Mouse (Mus musculus) embryonic facial prominence, embryonic 12.5 days (tissue): ENCODE results near the gene Reep1. TPM values are rescaled to one million over a fixed set of nuclear protein-coding genes. Genes with fewer than 3 reads are reported as not detected.
"Not testable (repeated sequence)": the region's sequence is repeated elsewhere in the genome, so short reads cannot be mapped to it uniquely, and the experiment has no call there.

Experiments used
- ATAC-seq: fragments of 200-750 bp; cut with Nextera tagmentation; 2 replicates; pipeline ENCODE4 v1.8.0; 2017; ENCODE audit not compliant: insufficient number of reproducible peaks, insufficient read depth, low FRiP score, low TSS enrichment
- H3K27ac ChIP-seq: fragments of 300-500 bp; sonication (generic); 2 replicates; pipeline ENCODE4 v1.5.1; 2016; ENCODE audit warnings: mild to moderate bottlenecking
- H3K27me3 ChIP-seq: fragments of 300-500 bp; sonication (generic); 2 replicates; pipeline ENCODE4 v1.6.1; 2016; ENCODE audit warnings: mild to moderate bottlenecking, moderate library complexity
- H3K36me3 ChIP-seq: fragments of 300-500 bp; sonication (generic); 2 replicates; pipeline ENCODE4 v1.6.1; 2016; ENCODE audit warnings: mild to moderate bottlenecking
- H3K4me1 ChIP-seq: fragments of 300-500 bp; sonication (generic); 2 replicates; pipeline ENCODE4 v1.6.1; 2016
- H3K4me2 ChIP-seq: fragments of 300-500 bp; sonication (generic); replicated peaks from 2 replicates; pipeline ENCODE4 v1.6.1; 2016; ENCODE audit warnings: mild to moderate bottlenecking, moderate library complexity
- H3K4me3 ChIP-seq: fragments of 300-500 bp; sonication (generic); 2 replicates; pipeline ENCODE4 v1.5.1; 2016; ENCODE audit warnings: mild to moderate bottlenecking
- H3K9ac ChIP-seq: fragments of 300-500 bp; sonication (generic); 2 replicates; pipeline ENCODE4 v1.6.1; 2016; ENCODE audit warnings: mild to moderate bottlenecking, moderate library complexity
- H3K9me3 ChIP-seq: fragments of 300-500 bp; sonication (generic); 2 replicates; pipeline ENCODE4 v1.6.1; 2016; ENCODE audit warnings: mild to moderate bottlenecking, moderate library complexity
- WGBS: fragments of 180-500 bp; shearing (Covaris S2); methylation state at CpG from one replicate; pipeline ENCODE4 v1.1.7; 2016; 5-methylcytosine and 5-hydroxymethylcytosine counted together
- polyA plus RNA-seq: library from polyadenylated mRNA; unstranded; fragments of >200 nt; fragmentation: Nextera tagmentation; extraction: Ambion mirVana; gene quantifications from 2 replicates; pipeline ENCODE4 v1.2.1, GENCODE M21; 2016

Reep1 gene
- polyA plus RNA-seq, 1 experiment from 2014 or later, result 17.6 TPM

DNA sequence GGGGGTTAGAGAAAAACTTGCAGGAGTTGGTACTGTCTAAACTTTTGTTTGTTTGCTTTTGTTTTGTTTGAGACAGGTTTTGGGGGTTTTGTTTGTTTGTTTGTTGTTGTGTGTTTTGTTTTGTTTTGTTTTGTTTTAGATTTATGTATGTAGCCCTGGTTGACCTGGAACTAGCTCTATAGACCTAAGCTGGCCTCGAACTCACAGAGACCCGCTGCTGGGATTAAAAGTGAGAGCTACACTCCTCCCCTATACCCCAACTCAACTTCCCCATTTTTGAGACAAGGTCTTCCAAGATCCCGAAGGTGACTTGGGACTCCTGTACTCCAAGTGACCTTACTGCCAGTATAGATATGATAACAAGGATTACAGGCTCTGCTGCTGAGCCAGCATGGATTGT is 116.6 kb downstream of the Reep1 start:
- no peak overlapping the region for H3K9ac ChIP-seq
- no peak overlapping the region for H3K27ac ChIP-seq
- peaks cover 9% of the 10 kb centered on the region; the same call in 1 of the 2 replicates for H3K4me1 ChIP-seq
- no peak for ATAC-seq
- WGBS, result 35% methylated on average over 3 of the region's 3 CpGs
- peak overlapping the region; percentile 63 for H3K4me3 ChIP-seq
- H3K36me3 ChIP-seq, result no peaks in the 10 kb centered on the region
- H3K9me3 ChIP-seq, result no peaks in the 10 kb centered on the region
- no peaks in the 10 kb centered on the region for H3K27me3 ChIP-seq
- peak overlapping the region; percentile 70 for H3K4me2 ChIP-seq

DNA sequence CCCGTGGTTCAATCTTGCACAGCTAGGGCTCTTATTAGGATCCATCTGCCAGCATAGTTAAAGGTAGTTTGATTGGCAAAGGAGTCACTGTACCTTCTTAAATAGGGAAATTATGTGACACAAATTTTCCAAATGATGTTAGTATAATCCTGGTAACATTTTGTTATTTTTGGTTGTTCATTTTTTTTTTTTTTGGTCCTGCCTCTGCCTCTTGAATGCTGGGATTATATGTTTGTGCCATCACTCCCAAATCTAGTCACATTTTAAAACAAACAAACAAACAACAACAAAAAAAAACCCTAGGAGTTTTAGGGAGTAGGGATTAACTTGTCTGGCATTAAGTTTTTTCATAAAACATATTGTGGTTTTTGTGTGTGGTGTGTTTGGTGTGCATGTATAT is 119.5 kb downstream of the Reep1 start, which contains the start of gene Mrpl35:
Gene Mrpl35 (minus strand): TSS at position 101 of the 400 bp plus-strand sequence.
- Histone ChIP-seq H3K9ac (no peak within 1 kb of the TSS), H3K4me1 (peaks cover 9% of the 10 kb centered on the region), H3K36me3 (no peaks in the 10 kb centered on the region), H3K4me2 (no peak within 1 kb of the TSS), H3K27ac (no peak within 1 kb of the TSS), H3K9me3 (no peaks in the 10 kb centered on the region), H3K27me3 (no peaks in the 10 kb centered on the region), H3K4me3 (no peak within 1 kb of the TSS)
- ATAC-seq, result no peak
- WGBS, result 35% methylated on average over 1 of the region's 1 CpGs

DNA sequence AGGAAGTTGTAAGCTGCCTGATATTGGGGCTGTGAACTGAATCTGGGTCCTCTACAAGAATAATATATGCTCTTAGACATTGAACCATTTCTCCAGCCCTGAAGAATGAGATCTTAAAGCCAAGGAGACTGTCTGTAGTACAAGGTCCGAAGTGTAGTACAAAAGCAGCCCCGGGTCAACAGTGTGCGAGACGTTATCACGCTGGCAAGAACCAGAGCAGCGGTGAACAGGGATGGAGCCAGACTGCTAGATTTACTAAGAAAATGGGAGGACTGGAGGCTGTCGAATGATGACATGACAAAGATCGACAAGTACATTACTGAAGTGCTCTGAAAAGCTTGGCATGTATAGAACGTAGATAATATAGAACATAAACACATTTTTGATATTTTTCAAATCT is 122.4 kb downstream of the Reep1 start:
- Histone ChIP-seq H3K4me2 (no peak overlapping the region), H3K36me3 (no peaks in the 10 kb centered on the region), H3K27ac (no peak overlapping the region), H3K27me3 (no peaks in the 10 kb centered on the region), H3K4me3 (no peak overlapping the region), H3K9me3 (no peaks in the 10 kb centered on the region), H3K9ac (no peak overlapping the region), H3K4me1 (peaks cover 9% of the 10 kb centered on the region)
- WGBS, result 88% methylated on average over 9 of the region's 9 CpGs
- no peak for ATAC-seq

DNA sequence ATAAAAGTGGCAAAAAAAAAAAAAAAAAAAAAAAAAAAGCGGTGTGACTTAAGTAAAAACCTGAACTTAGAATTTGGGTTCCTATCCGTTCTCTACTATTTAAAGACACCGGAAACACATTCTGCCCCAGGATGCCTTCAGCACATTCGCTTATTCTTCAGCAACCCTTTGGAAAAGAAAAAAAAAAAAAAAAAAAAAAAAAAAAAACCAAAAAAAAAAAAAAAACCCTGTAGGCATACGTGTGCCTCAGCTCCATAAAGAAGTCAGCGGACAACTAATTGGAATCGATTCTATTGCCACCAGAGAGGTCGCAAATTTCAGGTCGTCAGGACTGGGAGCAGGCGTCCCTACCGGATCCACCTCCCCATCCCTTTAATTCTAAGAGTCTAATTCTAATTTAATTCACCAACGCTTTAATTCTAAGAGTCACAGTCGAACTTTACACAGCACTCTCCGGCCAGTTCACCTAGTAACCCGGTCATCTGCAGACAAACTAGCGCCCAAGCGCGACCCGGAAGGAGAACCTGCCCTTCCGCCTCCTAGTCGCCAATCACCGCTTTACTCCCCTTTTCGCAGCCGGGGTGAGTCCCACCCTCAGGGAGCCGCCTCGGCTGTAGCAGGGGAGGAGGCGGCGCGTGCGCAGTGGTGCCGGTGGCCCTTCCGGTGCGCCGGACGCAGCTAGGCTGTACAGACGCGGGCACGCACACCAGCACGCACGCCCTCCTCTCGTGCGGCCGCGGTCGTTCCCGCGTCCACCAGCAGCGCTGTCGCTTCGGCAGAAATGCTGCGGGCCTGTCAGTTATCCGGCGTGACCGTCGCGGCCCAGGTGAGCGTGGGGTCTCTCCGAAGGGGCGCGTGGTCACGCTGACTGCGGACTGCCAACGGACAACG is 123.6 kb downstream of the Reep1 start, which contains the start of gene Immt:
Gene Immt (plus strand): TSS at position 642 of the 891 bp plus-strand sequence.
- H3K27me3 ChIP-seq, result no peaks in the 10 kb centered on the region
- no peaks in the 10 kb centered on the region for H3K36me3 ChIP-seq
- H3K27ac ChIP-seq, result peak within 1 kb of the TSS; percentile 82
- peaks cover 9% of the 10 kb centered on the region for H3K4me1 ChIP-seq
- under 1% methylated on average over 63 of the region's 64 CpGs for WGBS
- H3K4me3 ChIP-seq, result peak within 1 kb of the TSS; percentile 81
- ATAC-seq, result peak; percentile 99
- peak within 1 kb of the TSS; percentile 66 for H3K4me2 ChIP-seq
- peak within 1 kb of the TSS; percentile 69 for H3K9ac ChIP-seq
- H3K9me3 ChIP-seq, result no peaks in the 10 kb centered on the region

DNA sequence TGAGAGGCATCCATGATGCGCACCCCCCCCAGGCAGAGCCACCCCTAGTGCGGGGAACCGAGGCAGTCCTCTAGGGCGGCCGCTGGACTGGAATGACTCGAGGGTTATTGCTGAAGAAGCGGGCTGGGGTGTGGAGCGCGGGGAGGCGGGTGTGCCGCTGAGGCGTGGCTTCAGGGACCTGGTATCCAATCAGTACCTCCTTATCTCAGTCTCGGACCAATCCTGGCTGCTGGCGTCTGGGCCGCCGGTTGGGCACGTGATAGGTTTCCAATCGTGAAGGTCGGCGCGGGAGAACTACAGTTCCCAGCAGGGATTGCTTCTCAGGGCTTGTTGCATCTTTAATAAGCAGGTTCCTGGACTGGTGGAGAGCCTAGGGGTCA is 124.2 kb downstream of the Reep1 start:
- H3K27me3 ChIP-seq, result no peaks in the 10 kb centered on the region
- peak; percentile 99 for ATAC-seq
- H3K4me2 ChIP-seq, result peak overlapping the region; percentile 66
- no peaks in the 10 kb centered on the region for H3K9me3 ChIP-seq
- peak overlapping the region; percentile 81 for H3K4me3 ChIP-seq
- peaks cover 9% of the 10 kb centered on the region for H3K4me1 ChIP-seq
- H3K27ac ChIP-seq, result peak overlapping the region; percentile 82
- H3K36me3 ChIP-seq, result no peaks in the 10 kb centered on the region
- H3K9ac ChIP-seq, result peak overlapping the region; percentile 69
- under 1% methylated on average over 21 of the region's 21 CpGs for WGBS

DNA sequence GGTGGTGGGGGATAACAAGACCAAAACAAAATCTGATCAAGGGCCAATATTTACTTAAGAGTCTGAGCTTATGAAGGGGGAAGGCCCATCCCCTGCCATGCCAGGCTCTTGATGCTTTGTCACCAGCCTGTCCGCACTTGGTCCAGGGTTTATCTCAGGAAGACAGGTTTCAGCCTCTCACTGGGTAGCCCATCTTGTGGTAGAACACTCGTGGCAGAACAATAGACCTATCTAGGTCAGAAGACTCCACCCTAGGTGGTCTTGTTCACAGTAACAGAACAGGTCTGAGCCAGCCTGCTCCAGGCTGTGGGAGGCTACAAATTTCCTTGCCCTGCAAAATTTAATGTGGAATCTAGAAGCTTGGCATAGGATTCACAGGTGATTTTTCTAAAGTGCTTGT is 129.4 kb downstream of the Reep1 start:
- ATAC-seq, result no peak
- Histone ChIP-seq H3K4me3 (no peak overlapping the region), H3K27me3 (no peaks in the 10 kb centered on the region), H3K9me3 (no peaks in the 10 kb centered on the region), H3K36me3 (no peaks in the 10 kb centered on the region), H3K27ac (no peak overlapping the region), H3K9ac (no peak overlapping the region), H3K4me2 (no peak overlapping the region), H3K4me1 (peaks cover 9% of the 10 kb centered on the region)
- WGBS, result 76% methylated on average over 2 of the region's 2 CpGs

DNA sequence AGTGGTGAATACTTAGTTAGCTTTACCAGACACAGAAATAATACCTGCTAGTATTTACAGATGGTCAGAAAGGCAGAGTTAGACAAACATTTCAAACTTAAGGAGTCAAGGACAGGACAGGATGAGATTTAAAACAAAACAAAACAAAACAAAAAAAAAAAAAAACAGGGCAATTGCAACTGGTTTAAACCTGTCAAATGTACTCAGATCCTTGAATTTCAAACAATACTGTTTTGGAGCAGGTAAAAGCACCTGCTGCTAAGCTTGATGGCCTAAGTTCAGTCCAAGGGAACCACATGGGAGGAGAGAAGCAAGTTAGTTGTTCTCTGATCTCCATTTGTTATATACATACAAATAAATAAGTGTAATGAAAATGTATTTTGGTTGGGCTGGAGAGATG is 132.5 kb downstream of the Reep1 start:
- Histone ChIP-seq H3K9ac (no peak overlapping the region), H3K4me2 (no peak overlapping the region), H3K4me1 (no peaks in the 10 kb centered on the region), H3K27me3 (no peaks in the 10 kb centered on the region), H3K4me3 (no peak overlapping the region), H3K36me3 (0 out of 2 replicates have a peak, but pooled peaks cover under 1% of the 10 kb centered on the region), H3K9me3 (no peaks in the 10 kb centered on the region), H3K27ac (no peak overlapping the region)
- ATAC-seq, result no peak

DNA sequence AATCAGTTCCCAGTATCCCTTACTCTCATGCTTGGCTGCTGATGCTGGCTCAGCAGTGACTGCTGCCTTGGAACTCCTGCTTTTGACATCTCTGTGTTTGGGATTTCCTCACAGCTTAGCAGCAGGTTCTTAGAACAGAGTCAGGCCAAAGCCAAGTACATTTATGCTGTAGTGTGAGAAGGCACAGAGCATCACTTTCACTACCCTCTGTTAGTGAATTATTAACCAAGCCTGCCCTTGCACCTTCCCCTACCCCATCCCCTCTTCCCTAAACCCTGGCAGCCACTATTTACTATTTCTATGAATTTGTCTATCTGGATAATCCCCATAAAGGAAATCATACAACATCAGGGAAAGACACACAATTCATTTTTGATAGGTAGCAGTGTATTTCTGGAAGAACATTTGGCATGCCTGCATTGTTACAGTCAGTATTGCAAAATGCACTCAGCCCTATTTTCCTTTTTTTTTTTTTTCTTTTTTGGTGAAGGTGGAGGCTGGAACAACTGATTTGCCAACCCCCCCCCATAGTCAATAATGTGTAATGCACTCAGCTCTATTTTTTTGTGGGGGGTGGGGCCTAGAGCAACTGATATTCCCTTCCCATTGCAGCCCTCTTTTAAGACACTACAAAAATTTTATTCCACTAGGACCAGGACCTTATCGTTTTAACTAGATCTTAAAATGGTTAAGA is 133.4 kb downstream of the Reep1 start:
- 93% methylated on average over 1 of the region's 1 CpGs for WGBS
- 0 out of 2 replicates have a peak, but pooled peaks cover 4% of the 10 kb centered on the region for H3K36me3 ChIP-seq
- H3K9ac ChIP-seq, result no peak overlapping the region
- no peak overlapping the region for H3K4me3 ChIP-seq
- H3K4me1 ChIP-seq, result no peaks in the 10 kb centered on the region
- no peaks in the 10 kb centered on the region for H3K27me3 ChIP-seq
- no peaks in the 10 kb centered on the region for H3K9me3 ChIP-seq
- ATAC-seq, result no peak
- no peak overlapping the region for H3K27ac ChIP-seq
- no peak overlapping the region for H3K4me2 ChIP-seq

DNA sequence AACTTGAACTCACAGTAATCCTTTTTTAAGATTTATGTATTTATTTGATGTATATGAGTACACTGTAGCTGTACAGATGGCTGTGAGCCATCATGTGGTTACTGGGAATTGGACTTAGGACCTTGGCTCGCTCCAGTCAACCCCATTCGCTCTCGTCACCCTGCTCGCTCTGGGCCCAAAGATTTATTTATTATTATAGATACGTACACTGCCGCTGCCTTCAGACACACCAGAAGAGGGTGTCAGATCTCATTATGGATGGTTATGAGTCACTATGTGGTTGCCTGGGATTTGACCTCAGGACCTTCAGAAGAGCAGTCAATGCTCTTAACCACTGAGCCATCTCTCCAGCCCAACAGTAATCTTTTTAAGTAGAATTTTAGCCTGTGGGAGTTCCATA is 139.5 kb downstream of the Reep1 start:
- not testable (repeated sequence) for H3K4me2 ChIP-seq, H3K9me3 ChIP-seq, ATAC-seq, H3K9ac ChIP-seq, H3K4me3 ChIP-seq, H3K4me1 ChIP-seq, H3K27ac ChIP-seq, H3K27me3 ChIP-seq
- H3K36me3 ChIP-seq, result peaks cover 31% of the 10 kb centered on the region
- WGBS, result 90% methylated on average over 6 of the region's 6 CpGs

Other genes starting within 250 kb of the Reep1 start
- gene Rnf103, start 213.7 kb upstream of the Reep1 start, polyA plus RNA-seq, result 20.6 and 22.4 TPM in 2 replicates
- 50.8 and 53.0 TPM in 2 replicates for gene Chmp3, start 163.8 kb upstream of the Reep1 start, polyA plus RNA-seq
- 62.3 and 67.8 TPM in 2 replicates for gene Kdm3a, start 74.6 kb upstream of the Reep1 start, polyA plus RNA-seq
- gene Mrpl35, start 119.4 kb downstream of the Reep1 start, polyA plus RNA-seq, result 55.5 and 57.5 TPM in 2 replicates
- gene Immt, start 123.8 kb downstream of the Reep1 start, polyA plus RNA-seq, result 161 and 173 TPM in 2 replicates
- gene Ptcd3, start 201.2 kb downstream of the Reep1 start, polyA plus RNA-seq, result 122 and 126 TPM in 2 replicates
- 41.7 and 42.7 TPM in 2 replicates for gene Polr1a, start 201.5 kb downstream of the Reep1 start, polyA plus RNA-seq